Mouse (Mus musculus) spleen, adult 2 months (tissue): ENCODE measurements around the gene Sdk1. TPM values are rescaled to one million over a fixed set of nuclear protein-coding genes. Genes with fewer than 3 reads are reported as not detected.

Source experiments
- DNase-seq, 2 experiments: peaks; one replicate each; pipeline versions ENCODE4 v3.0.0 to v3.0.0-alpha.2; 2012 to 2021; ENCODE audit warnings: low spot score in 2 of 2, low read depth in 1 of 2
- H3K27ac ChIP-seq: fragments of 200-500 bp; 2 replicates; pipeline ENCODE4 v1.5.1; 2012; ENCODE audit warnings: low read length, inconsistent platforms; ENCODE audit not compliant: insufficient read depth
- H3K27me3 ChIP-seq: fragments of 200-500 bp; 2 replicates; pipeline ENCODE4 v1.6.1; 2012; ENCODE audit warnings: mild to moderate bottlenecking, moderate library complexity, low read length, inconsistent platforms; ENCODE audit not compliant: control insufficient read depth, insufficient read depth
- H3K36me3 ChIP-seq: fragments of 200-500 bp; 2 replicates; pipeline ENCODE4 v1.6.1; 2012; ENCODE audit warnings: mild to moderate bottlenecking, low read length, inconsistent platforms; ENCODE audit not compliant: control insufficient read depth, insufficient read depth
- H3K4me1 ChIP-seq: fragments of 200-500 bp; 2 replicates; pipeline ENCODE4 v1.6.1; 2011; ENCODE audit warnings: inconsistent platforms; ENCODE audit not compliant: control insufficient read depth, insufficient read depth, insufficient read length
- H3K4me3 ChIP-seq: fragments of 200-500 bp; 2 replicates; pipeline ENCODE4 v1.5.1; 2011; ENCODE audit warnings: mild to moderate bottlenecking, inconsistent platforms; ENCODE audit not compliant: insufficient read depth, insufficient read length; ENCODE audit errors: extremely low read depth
- CTCF ChIP-seq: fragments of 200-500 bp; IDR thresholded peaks from 2 replicates; pipeline ENCODE4 v1.5.1; 2011; ENCODE audit warnings: mild to moderate bottlenecking, inconsistent platforms; ENCODE audit not compliant: insufficient read depth, insufficient read length, insufficient replicate concordance; ENCODE audit errors: extremely low read depth
- POLR2A ChIP-seq: fragments of 200-500 bp; IDR thresholded peaks from 2 replicates; pipeline ENCODE4 v1.6.1; 2011; ENCODE audit warnings: low read depth, low read length, inconsistent platforms
- WGBS: fragments of 180-500 bp; shearing (Covaris S2); methylation state at CpG from one replicate; pipeline ENCODE4 v1.1.7; 2018; 5-methylcytosine and 5-hydroxymethylcytosine counted together
- polyA plus RNA-seq: library from polyadenylated mRNA; depleted of rRNA; stranded (reverse); fragments of >200 nt; gene quantifications from 2 replicates; pipeline ENCODE4 v1.2.3, GENCODE M21; 2012

The Sdk1 gene
- polyA plus RNA-seq, 1 experiment: 0.62 TPM

DNA sequence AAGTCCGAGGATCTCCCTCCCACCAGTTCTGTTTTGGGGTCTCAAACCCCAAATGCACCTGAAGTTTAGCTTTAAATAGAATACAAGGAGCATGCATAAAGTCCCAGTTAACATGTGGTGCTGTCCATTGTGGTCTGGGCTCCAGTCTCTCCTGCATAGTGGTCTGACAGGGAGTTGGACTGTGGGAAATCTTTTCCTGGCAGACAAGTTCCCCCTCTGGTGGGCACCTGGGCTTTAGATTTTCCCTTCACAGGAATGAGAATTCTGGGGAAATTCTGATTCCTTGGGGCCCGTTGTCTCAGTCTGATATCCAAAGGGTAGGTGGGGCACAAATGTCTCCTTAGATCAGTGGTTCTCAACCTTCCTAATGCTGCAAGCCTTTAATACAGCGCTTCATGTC is 624.8 kb downstream of the Sdk1 start:
- Histone ChIP-seq H3K4me1 (no peaks in the 10 kb centered on the region), H3K27ac (no peak overlapping the region), H3K4me3 (no peak overlapping the region), H3K27me3 (no peaks in the 10 kb centered on the region), H3K36me3 (no peaks in the 10 kb centered on the region)
- no peak for DNase-seq
- 77% methylated on average over 3 of the region's 3 CpGs for WGBS
- TF ChIP-seq CTCF (no peak), POLR2A (no peak)

GRCm38 (mm10) chr5:141873751-141874150 is 632.5 kb downstream of the Sdk1 start:
- H3K27me3 ChIP-seq: no peaks in the 10 kb centered on the region

DNA sequence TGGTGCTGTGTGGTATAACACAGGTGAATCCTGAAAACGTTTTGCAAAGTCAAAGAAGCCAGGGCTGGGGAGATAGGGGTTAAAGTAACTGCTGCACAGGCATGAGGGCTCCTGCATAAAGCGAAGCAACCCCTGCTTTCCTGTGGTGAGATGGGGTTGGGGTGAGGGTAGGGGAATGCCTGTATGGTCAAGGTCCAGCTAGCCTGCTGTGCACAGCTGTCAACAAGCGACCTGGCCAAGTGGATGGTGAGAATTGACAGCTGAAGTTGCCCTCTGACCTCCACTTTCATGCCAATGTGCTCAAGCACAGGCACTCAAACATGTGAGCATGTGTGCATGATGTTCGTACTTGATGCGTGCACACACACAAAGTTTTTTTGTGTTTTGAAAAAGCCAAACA is 639.4 kb downstream of the Sdk1 start:
- H3K27me3 ChIP-seq: no peaks in the 10 kb centered on the region
- no peak overlapping the region for H3K4me3 ChIP-seq
- no peak overlapping the region for H3K27ac ChIP-seq
- H3K36me3 ChIP-seq: no peaks in the 10 kb centered on the region
- H3K4me1 ChIP-seq: no peaks in the 10 kb centered on the region
- DNase-seq: no peak
- WGBS: 75% methylated on average over 5 of the region's 5 CpGs
- TF ChIP-seq CTCF (no peak), POLR2A (no peak)

More at GRCm38 (mm10) chr5:141873751-141874150, 632.5 kb downstream of the Sdk1 start:
- TF ChIP-seq POLR2A: no peak
- TF ChIP-seq CTCF: no peak
- Histone ChIP-seq H3K4me1 (no peaks in the 10 kb centered on the region), H3K27ac (no peak overlapping the region), H3K36me3 (no peaks in the 10 kb centered on the region), H3K4me3 (no peak overlapping the region)
- WGBS: 93% methylated on average over 11 of the region's 11 CpGs
- no peak for DNase-seq

DNA sequence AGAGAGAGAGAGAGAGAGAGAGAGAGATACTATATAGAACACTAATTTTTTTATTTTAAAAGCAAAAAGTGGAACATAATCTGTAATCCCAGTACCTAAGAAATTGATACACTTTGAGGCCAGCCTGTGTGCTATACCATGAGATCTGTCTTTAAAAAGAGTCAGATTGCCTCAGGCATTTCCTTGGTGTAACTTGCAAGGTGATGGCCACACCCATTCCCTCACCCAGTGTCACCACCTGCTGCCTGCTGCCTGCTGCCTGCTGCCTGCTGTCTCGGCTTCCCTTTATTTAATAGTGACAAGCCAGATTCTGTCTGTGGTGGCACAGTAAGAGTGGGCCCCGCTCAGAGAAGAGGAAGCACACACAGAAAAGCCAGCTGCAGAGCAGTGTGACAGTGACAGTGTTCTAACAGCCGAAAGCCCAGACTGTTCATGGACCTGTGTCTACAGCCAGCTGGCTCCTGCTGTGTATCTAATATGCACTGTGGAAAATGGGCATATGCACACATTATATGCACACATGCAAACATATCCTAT is 642.9 kb downstream of the Sdk1 start:
- Histone ChIP-seq H3K27me3 (no peaks in the 10 kb centered on the region), H3K36me3 (no peaks in the 10 kb centered on the region), H3K4me1 (no peaks in the 10 kb centered on the region), H3K27ac (no peak overlapping the region), H3K4me3 (no peak overlapping the region)
- no peak for TF ChIP-seq CTCF
- TF ChIP-seq POLR2A: no peak
- DNase-seq: no peak
- WGBS: 9% methylated on average over 3 of the region's 3 CpGs

GRCm38 (mm10) chr5:141886006-141886405 is 644.7 kb downstream of the Sdk1 start:
- no peak overlapping the region for H3K4me3 ChIP-seq
- no peak for DNase-seq
- TF ChIP-seq CTCF (no peak), POLR2A (no peak)
- WGBS: 96% methylated on average over 10 of the region's 10 CpGs
- H3K27ac ChIP-seq: no peak overlapping the region
- no peaks in the 10 kb centered on the region for H3K27me3 ChIP-seq
- no peaks in the 10 kb centered on the region for H3K36me3 ChIP-seq
- H3K4me1 ChIP-seq: no peaks in the 10 kb centered on the region

GRCm38 (mm10) chr5:141889766-141890165 is 648.5 kb downstream of the Sdk1 start:
- H3K4me1 ChIP-seq: no peaks in the 10 kb centered on the region
- TF ChIP-seq POLR2A (no peak), CTCF (no peak)
- no peak for DNase-seq
- no peak overlapping the region for H3K4me3 ChIP-seq
- no peaks in the 10 kb centered on the region for H3K27me3 ChIP-seq
- H3K36me3 ChIP-seq: no peaks in the 10 kb centered on the region
- H3K27ac ChIP-seq: no peak overlapping the region
- 75% methylated on average over 9 of the region's 9 CpGs for WGBS

- Histone ChIP-seq H3K4me1 (no peaks in the 10 kb centered on the region), H3K4me3 (no peak overlapping the region), H3K27ac (no peak overlapping the region), H3K27me3 (no peaks in the 10 kb centered on the region), H3K36me3 (no peaks in the 10 kb centered on the region)
- TF ChIP-seq CTCF (no peak), POLR2A (no peak)
- DNase-seq: no peak
- 83% methylated on average over 8 of the region's 8 CpGs for WGBS
Measured at GRCm38 (mm10) chr5:141896402-141896801, 655.1 kb downstream of the Sdk1 start.
